Mouse (Mus musculus): ENCODE results near the gene Fus. TPM values are rescaled to one million over a fixed set of nuclear protein-coding genes. Genes with fewer than 3 reads are reported as not detected.

Gene Fus
- total and polyA plus RNA-seq, 2 experiments from 2014 or later = 25.8 to 175 TPM

DNA sequence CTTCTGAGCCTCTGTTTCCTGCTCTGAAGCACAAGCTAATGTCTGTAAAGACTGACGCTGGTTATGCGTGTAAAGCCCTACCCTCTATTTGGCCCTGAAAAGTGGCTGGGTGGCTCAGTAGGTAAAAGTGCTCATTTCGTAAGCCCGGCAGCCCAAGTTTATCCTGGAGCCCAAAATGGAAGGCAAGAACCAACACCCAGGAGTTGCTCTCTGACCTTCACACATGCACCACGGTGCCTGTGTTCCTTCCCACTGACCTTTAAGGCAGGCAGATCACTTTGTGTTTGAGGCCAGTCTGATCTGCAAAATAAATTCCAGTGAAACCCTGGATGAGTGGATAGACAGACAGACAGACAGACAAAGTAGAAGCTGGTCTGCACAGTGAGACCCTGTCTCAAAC is 43.5 kb upstream of the Fus start:
- no peak for ATAC-seq (ENCODE audit: insufficient read depth, low read depth)
- H3K27ac ChIP-seq (ENCODE audit: low read depth) = no peak overlapping the region
- no peak for TF ChIP-seq CTCF (IDR thresholded peaks at IDR 0.05; ENCODE audit: low read depth)
- no peak for TF ChIP-seq EP300 (IDR thresholded peaks at IDR 0.05; ENCODE audit: low read depth)

GRCm38 (mm10) chr7:127925252-127925651 is 42.0 kb upstream of the Fus start:
- Histone ChIP-seq H3K27me3 (ENCODE audit: control insufficient read depth, insufficient read depth, low read length) (0 out of 2 replicates have a peak, but pooled peaks cover 4% of the 10 kb centered on the region), H3K9me3 (replicated peaks; ENCODE audit: control insufficient read depth, low read length) (no peaks in the 10 kb centered on the region), H3K27ac (ENCODE audit: low read depth) (no peak overlapping the region), H3K4me2 (ENCODE audit: low read depth, low read length) (no peak overlapping the region), H3K9ac (replicated peaks; ENCODE audit: low read depth, low read length) (no peak overlapping the region), H3K4me1 (ENCODE audit: control insufficient read depth, insufficient read depth) (0 out of 2 replicates have a peak, but pooled peaks cover 5% of the 10 kb centered on the region), H3K36me3 (replicated peaks; ENCODE audit: control insufficient read depth, insufficient read depth, low read length) (peaks cover 25% of the 10 kb centered on the region), H3K4me3 (ENCODE audit: low read depth, low read length) (no peak overlapping the region)
- TF ChIP-seq EP300 (IDR thresholded peaks at IDR 0.05; ENCODE audit: low read depth) (no peak), CTCF (IDR thresholded peaks at IDR 0.05; ENCODE audit: low read depth) (no peak)
- DNase-seq (ENCODE audit: low spot score) = no peak
- ATAC-seq (ENCODE audit: insufficient read depth, low read depth) = no peak
- 71% methylated on average over 5 of the region's 5 CpGs for WGBS

More for the DNA sequence above, 43.5 kb upstream of the Fus start:
- no peaks in the 10 kb centered on the region for H3K4me1 ChIP-seq (ENCODE audit: control insufficient read depth, insufficient read depth)
- H3K9ac ChIP-seq (replicated peaks; ENCODE audit: low read depth, low read length) = no peak overlapping the region
- no peaks in the 10 kb centered on the region for H3K27me3 ChIP-seq (ENCODE audit: control insufficient read depth, insufficient read depth, low read length)
- peaks cover 25% of the 10 kb centered on the region for H3K36me3 ChIP-seq (replicated peaks; ENCODE audit: control insufficient read depth, insufficient read depth, low read length)
- no peak overlapping the region for H3K4me3 ChIP-seq (ENCODE audit: low read depth, low read length)
- no peak for DNase-seq (ENCODE audit: low spot score)
- H3K9me3 ChIP-seq (replicated peaks; ENCODE audit: control insufficient read depth, low read length) = no peaks in the 10 kb centered on the region
- no peak overlapping the region for H3K4me2 ChIP-seq (ENCODE audit: low read depth, low read length)
- 91% methylated on average over 5 of the region's 5 CpGs for WGBS

GRCm38 (mm10) chr7:127926066-127926465 is 41.2 kb upstream of the Fus start:
- H3K36me3 ChIP-seq (replicated peaks; ENCODE audit: control insufficient read depth, insufficient read depth, low read length) = peaks cover 21% of the 10 kb centered on the region
- 93% methylated on average over 8 of the region's 8 CpGs for WGBS
- no peak overlapping the region for H3K9ac ChIP-seq (replicated peaks; ENCODE audit: low read depth, low read length)
- DNase-seq (ENCODE audit: low spot score) (no peak), ATAC-seq (ENCODE audit: insufficient read depth, low read depth) (no peak)
- H3K4me3 ChIP-seq (ENCODE audit: low read depth, low read length) = no peak overlapping the region
- no peak overlapping the region for H3K27ac ChIP-seq (ENCODE audit: low read depth)
- no peak overlapping the region for H3K4me2 ChIP-seq (ENCODE audit: low read depth, low read length)
- H3K4me1 ChIP-seq (ENCODE audit: control insufficient read depth, insufficient read depth) = 0 out of 2 replicates have a peak, but pooled peaks cover 5% of the 10 kb centered on the region
- no peaks in the 10 kb centered on the region for H3K9me3 ChIP-seq (replicated peaks; ENCODE audit: control insufficient read depth, low read length)
- TF ChIP-seq EP300 (IDR thresholded peaks at IDR 0.05; ENCODE audit: low read depth) (no peak), CTCF (IDR thresholded peaks at IDR 0.05; ENCODE audit: low read depth) (no peak)
- H3K27me3 ChIP-seq (ENCODE audit: control insufficient read depth, insufficient read depth, low read length) = 0 out of 2 replicates have a peak, but pooled peaks cover 4% of the 10 kb centered on the region

- no peak for ATAC-seq (ENCODE audit: insufficient read depth, low read depth)
- DNase-seq (ENCODE audit: low spot score) = no peak
- H3K36me3 ChIP-seq (replicated peaks; ENCODE audit: control insufficient read depth, insufficient read depth, low read length) = peaks cover 21% of the 10 kb centered on the region
- no peak overlapping the region for H3K4me3 ChIP-seq (ENCODE audit: low read depth, low read length)
- no peaks in the 10 kb centered on the region for H3K9me3 ChIP-seq (replicated peaks; ENCODE audit: control insufficient read depth, low read length)
- no peak overlapping the region for H3K9ac ChIP-seq (replicated peaks; ENCODE audit: low read depth, low read length)
- H3K4me2 ChIP-seq (ENCODE audit: low read depth, low read length) = no peak overlapping the region
- H3K27ac ChIP-seq (ENCODE audit: low read depth) = no peak overlapping the region
- WGBS = 79% methylated on average over 11 of the region's 11 CpGs
- TF ChIP-seq EP300 (IDR thresholded peaks at IDR 0.05; ENCODE audit: low read depth) (no peak), CTCF (IDR thresholded peaks at IDR 0.05; ENCODE audit: low read depth) (no peak)
- H3K27me3 ChIP-seq (ENCODE audit: control insufficient read depth, insufficient read depth, low read length) = 0 out of 2 replicates have a peak, but pooled peaks cover 4% of the 10 kb centered on the region
- 0 out of 2 replicates have a peak, but pooled peaks cover 5% of the 10 kb centered on the region for H3K4me1 ChIP-seq (ENCODE audit: control insufficient read depth, insufficient read depth)
These were observed 40.4 kb upstream of the Fus start for GRCm38 (mm10) chr7:127926846-127927245.

GRCm38 (mm10) chr7:127927726-127928125 is 39.5 kb upstream of the Fus start:
- H3K27me3 ChIP-seq (ENCODE audit: control insufficient read depth, insufficient read depth, low read length) = 0 out of 2 replicates have a peak, but pooled peaks cover 4% of the 10 kb centered on the region
- 84% methylated on average over 11 of the region's 11 CpGs for WGBS
- peaks cover 21% of the 10 kb centered on the region for H3K36me3 ChIP-seq (replicated peaks; ENCODE audit: control insufficient read depth, insufficient read depth, low read length)
- no peak overlapping the region for H3K9ac ChIP-seq (replicated peaks; ENCODE audit: low read depth, low read length)
- no peak for TF ChIP-seq EP300 (IDR thresholded peaks at IDR 0.05; ENCODE audit: low read depth)
- no peak for TF ChIP-seq CTCF (IDR thresholded peaks at IDR 0.05; ENCODE audit: low read depth)
- H3K27ac ChIP-seq (ENCODE audit: low read depth) = no peak overlapping the region
- DNase-seq (ENCODE audit: low spot score) (no peak), ATAC-seq (ENCODE audit: insufficient read depth, low read depth) (no peak)
- 0 out of 2 replicates have a peak, but pooled peaks cover 5% of the 10 kb centered on the region for H3K4me1 ChIP-seq (ENCODE audit: control insufficient read depth, insufficient read depth)
- H3K4me2 ChIP-seq (ENCODE audit: low read depth, low read length) = no peak overlapping the region
- H3K9me3 ChIP-seq (replicated peaks; ENCODE audit: control insufficient read depth, low read length) = no peaks in the 10 kb centered on the region
- H3K4me3 ChIP-seq (ENCODE audit: low read depth, low read length) = no peak overlapping the region

DNA sequence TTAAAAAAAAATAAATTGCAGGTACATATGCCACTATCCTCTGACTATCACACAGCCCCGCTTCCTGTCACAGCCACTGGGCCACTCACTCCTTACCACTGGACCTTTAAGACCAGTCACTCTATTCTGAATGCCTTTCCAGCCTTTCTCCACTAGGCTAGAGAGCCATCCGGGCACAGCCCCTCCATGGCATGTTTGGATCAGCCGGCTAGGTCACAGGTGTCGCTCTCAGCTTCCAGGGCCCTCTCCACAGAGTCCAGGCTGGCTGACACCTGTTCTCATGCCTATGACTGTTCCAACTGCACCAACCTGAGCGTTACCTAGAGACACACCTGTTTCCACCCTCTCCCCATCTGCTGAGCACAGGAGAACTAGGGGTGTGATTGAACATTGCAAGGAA is 38.7 kb upstream of the Fus start:
- Histone ChIP-seq H3K4me3 (ENCODE audit: low read depth, low read length) (no peak overlapping the region), H3K27ac (ENCODE audit: low read depth) (no peak overlapping the region), H3K36me3 (replicated peaks; ENCODE audit: control insufficient read depth, insufficient read depth, low read length) (peaks cover 21% of the 10 kb centered on the region), H3K27me3 (ENCODE audit: control insufficient read depth, insufficient read depth, low read length) (0 out of 2 replicates have a peak, but pooled peaks cover 4% of the 10 kb centered on the region), H3K4me2 (ENCODE audit: low read depth, low read length) (no peak overlapping the region), H3K9ac (replicated peaks; ENCODE audit: low read depth, low read length) (no peak overlapping the region), H3K9me3 (replicated peaks; ENCODE audit: control insufficient read depth, low read length) (no peaks in the 10 kb centered on the region), H3K4me1 (ENCODE audit: control insufficient read depth, insufficient read depth) (0 out of 2 replicates have a peak, but pooled peaks cover 5% of the 10 kb centered on the region)
- ATAC-seq (ENCODE audit: insufficient read depth, low read depth) = no peak
- no peak for DNase-seq (ENCODE audit: low spot score)
- TF ChIP-seq CTCF (IDR thresholded peaks at IDR 0.05; ENCODE audit: low read depth) (no peak), EP300 (IDR thresholded peaks at IDR 0.05; ENCODE audit: low read depth) (no peak)
- 43% methylated on average over 5 of the region's 5 CpGs for WGBS

Measured in heart, postnatal 0 days (tissue).